Mouse (Mus musculus) bone marrow macrophage, adult 2 months (primary cell): ENCODE measurements around the gene A2m. TPM values are rescaled to one million over a fixed set of nuclear protein-coding genes. Genes with fewer than 3 reads are reported as not detected.

ENCODE experiments used
- H3K27ac ChIP-seq: 2 replicates; pipeline ENCODE4 v1.5.1; 2012; ENCODE audit warnings: low read depth, low read length; ENCODE audit not compliant: insufficient read depth
- H3K4me1 ChIP-seq: 2 replicates; pipeline ENCODE4 v1.6.1; 2012; ENCODE audit warnings: low read length; ENCODE audit not compliant: control insufficient read depth, insufficient read depth
- H3K4me3 ChIP-seq: 2 replicates; pipeline ENCODE4 v1.5.1; 2012; ENCODE audit warnings: mild to moderate bottlenecking, low read length, moderate library complexity; ENCODE audit not compliant: insufficient read depth
- CTCF ChIP-seq: IDR thresholded peaks from 2 replicates; pipeline ENCODE4 v1.5.1; 2012; ENCODE audit warnings: low read depth, mild to moderate bottlenecking, low read length, moderate library complexity
- POLR2A ChIP-seq: IDR thresholded peaks from 2 replicates; pipeline ENCODE4 v1.6.1; 2012; ENCODE audit warnings: mild to moderate bottlenecking, low read depth, low read length, borderline replicate concordance
- polyA plus RNA-seq: library from polyadenylated mRNA; stranded (reverse); fragments of >200 nt; gene quantifications from 2 replicates; pipeline ENCODE4 v1.2.4, GENCODE M21; 2012; ENCODE audit not compliant: missing spikeins, insufficient read depth, insufficient read length

A2m gene
- polyA plus RNA-seq, result not detected in 2 replicates

GRCm38 (mm10) chr6:121635076-121635475 lies at the start of gene A2m:
Gene A2m, plus strand, starts transcription at chr6:121635376.
- TF ChIP-seq CTCF (no peak), POLR2A (no peak)
- no peaks in the 10 kb centered on the region for H3K4me1 ChIP-seq
- H3K27ac ChIP-seq, result no peak within 1 kb of the TSS
- H3K4me3 ChIP-seq, result no peak within 1 kb of the TSS

GRCm38 (mm10) chr6:121590131-121590530 lies 45.0 kb upstream of the A2m start:
- TF ChIP-seq POLR2A (no peak), CTCF (no peak)
- Histone ChIP-seq H3K4me1 (no peaks in the 10 kb centered on the region), H3K27ac (no peak overlapping the region), H3K4me3 (no peak overlapping the region)

- Histone ChIP-seq H3K4me1 (no peaks in the 10 kb centered on the region), H3K27ac (no peak overlapping the region), H3K4me3 (no peak overlapping the region)
- TF ChIP-seq CTCF (no peak), POLR2A (no peak)
These were observed 34.2 kb upstream of the A2m start for GRCm38 (mm10) chr6:121600927-121601326.

- TF ChIP-seq POLR2A (no peak), CTCF (no peak)
- Histone ChIP-seq H3K4me1 (no peaks in the 10 kb centered on the region), H3K27ac (no peak overlapping the region), H3K4me3 (no peak overlapping the region)
These were observed 27.3 kb upstream of the A2m start for GRCm38 (mm10) chr6:121607861-121608260.

GRCm38 (mm10) chr6:121611796-121612195 lies 23.4 kb upstream of the A2m start:
- no peak overlapping the region for H3K27ac ChIP-seq
- TF ChIP-seq CTCF, result no peak
- TF ChIP-seq POLR2A, result no peak
- no peak overlapping the region for H3K4me3 ChIP-seq
- H3K4me1 ChIP-seq, result no peaks in the 10 kb centered on the region

GRCm38 (mm10) chr6:121617476-121617875 lies 17.7 kb upstream of the A2m start:
- Histone ChIP-seq H3K4me3 (no peak overlapping the region), H3K4me1 (no peaks in the 10 kb centered on the region), H3K27ac (no peak overlapping the region)
- no peak for TF ChIP-seq CTCF
- TF ChIP-seq POLR2A, result no peak

GRCm38 (mm10) chr6:121622525-121622924 lies 12.7 kb upstream of the A2m start:
- H3K4me3 ChIP-seq, result no peak overlapping the region
- TF ChIP-seq CTCF (no peak), POLR2A (no peak)
- no peaks in the 10 kb centered on the region for H3K4me1 ChIP-seq
- no peak overlapping the region for H3K27ac ChIP-seq

GRCm38 (mm10) chr6:121634520-121634919 lies 656 bp upstream of the A2m start:
- Histone ChIP-seq H3K27ac (no peak overlapping the region), H3K4me1 (no peaks in the 10 kb centered on the region), H3K4me3 (no peak overlapping the region)
- no peak for TF ChIP-seq POLR2A
- no peak for TF ChIP-seq CTCF

GRCm38 (mm10) chr6:121635878-121636371 lies 749 bp downstream of the A2m start:
- no peak for TF ChIP-seq POLR2A
- TF ChIP-seq CTCF, result no peak
- no peaks in the 10 kb centered on the region for H3K4me1 ChIP-seq
- no peak overlapping the region for H3K27ac ChIP-seq
- no peak overlapping the region for H3K4me3 ChIP-seq

- no peak for TF ChIP-seq POLR2A
- TF ChIP-seq CTCF, result no peak
- no peaks in the 10 kb centered on the region for H3K4me1 ChIP-seq
These were observed 13.3 kb downstream of the A2m start for GRCm38 (mm10) chr6:121648499-121648898.

More at GRCm38 (mm10) chr6:121648499-121648898, 13.3 kb downstream of the A2m start:
- Histone ChIP-seq H3K27ac (no peak overlapping the region), H3K4me3 (no peak overlapping the region)

Other genes starting within 250 kb of the A2m start
- not detected in 2 replicates for gene Iqsec3, start 161.7 kb upstream of the A2m start, polyA plus RNA-seq
- gene Gm7298, start 97.6 kb downstream of the A2m start, polyA plus RNA-seq, result not detected in 2 replicates
- not detected in 2 replicates for gene Mug1, start 203.2 kb downstream of the A2m start, polyA plus RNA-seq